Mouse (Mus musculus) liver, adult 2 months (tissue): ENCODE results near the gene Slc2a9.

ENCODE experiments used
- CTCF ChIP-seq: fragments of 200-500 bp; IDR thresholded peaks from 2 replicates; pipeline ENCODE4 v1.5.1; 2011; ENCODE audit warnings: low read depth, low read length, control low read depth
- POLR2A ChIP-seq: fragments of 200-500 bp; IDR thresholded peaks from 2 replicates; pipeline ENCODE4 v1.6.1; 2011; ENCODE audit warnings: low read length, control low read depth; ENCODE audit not compliant: insufficient read depth; ENCODE audit errors: extremely low read depth

DNA sequence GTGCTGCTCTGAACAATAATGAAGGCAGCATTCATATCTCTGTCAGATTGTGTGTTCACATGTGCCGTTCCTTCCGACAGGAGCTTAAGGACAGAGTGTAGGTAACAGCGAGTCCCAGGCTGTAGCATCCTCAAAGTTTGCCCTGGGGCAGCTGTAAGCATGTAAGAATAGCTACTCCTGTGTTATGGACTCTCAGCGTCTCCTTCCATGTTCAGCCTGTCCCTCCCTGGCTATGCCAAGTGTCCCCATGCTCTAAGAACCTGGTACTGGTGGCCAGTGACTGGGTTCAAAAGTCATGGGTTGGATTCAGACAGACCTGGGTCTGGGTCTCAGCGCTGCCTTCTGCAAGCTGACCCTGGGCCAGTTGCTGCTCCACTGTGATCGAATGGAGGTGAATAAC is 32.1 kb downstream of the Slc2a9 start:
- no peak for TF ChIP-seq CTCF
- no peak for TF ChIP-seq POLR2A
